Mouse (Mus musculus): ENCODE measurements around the gene Ccl1. TPM values are rescaled to one million over a fixed set of nuclear protein-coding genes. Genes with fewer than 3 reads are reported as not detected.

Gene Ccl1
- polyA plus RNA-seq (2012; rRNA removed) = 0.13 and 0.27 TPM in 2 replicates

DNA sequence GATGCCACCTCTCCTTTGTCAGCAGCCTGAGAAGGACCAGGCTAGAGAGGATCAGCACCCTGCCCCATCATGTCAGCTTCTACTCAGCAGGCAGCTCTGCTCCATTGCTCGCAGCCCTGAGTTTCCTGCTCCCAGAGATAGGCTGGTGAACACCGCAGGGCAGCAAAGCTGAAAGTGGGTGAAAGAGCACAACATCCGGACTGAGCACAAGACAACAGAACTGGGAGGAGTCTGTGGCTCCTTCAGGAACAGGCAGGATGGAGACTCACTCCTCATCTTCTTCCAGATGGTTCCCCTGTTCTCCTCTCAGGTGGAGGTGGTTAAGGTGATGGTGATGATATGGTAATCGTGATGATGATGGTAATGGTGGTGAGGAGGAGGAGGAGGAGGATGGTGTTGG lies at the start of gene Ccl1:
Ccl1 (minus strand) TSS at position 101 of the 400 bp plus-strand sequence.

Other genes starting within 250 kb of the Ccl1 start
- 0.09 and 0.99 TPM in 2 replicates for gene Ccl11, start 247.9 kb downstream of the Ccl1 start, polyA plus RNA-seq (2012; rRNA removed)
- 1.3 and 3.1 TPM in 2 replicates for gene Ccl12, start 203.8 kb downstream of the Ccl1 start, polyA plus RNA-seq (2012; rRNA removed)
- 0.13 TPM in 1 of 2 replicates, not detected in the other for gene Ccl8, start 190.5 kb downstream of the Ccl1 start, polyA plus RNA-seq (2012; rRNA removed)
- 12.3 and 12.8 TPM in 2 replicates for gene Tmem132e, start 83.2 kb upstream of the Ccl1 start, polyA plus RNA-seq (2012; rRNA removed)